ENCODE assay signal across 15 mouse cellular contexts in the genomic region with DNA sequence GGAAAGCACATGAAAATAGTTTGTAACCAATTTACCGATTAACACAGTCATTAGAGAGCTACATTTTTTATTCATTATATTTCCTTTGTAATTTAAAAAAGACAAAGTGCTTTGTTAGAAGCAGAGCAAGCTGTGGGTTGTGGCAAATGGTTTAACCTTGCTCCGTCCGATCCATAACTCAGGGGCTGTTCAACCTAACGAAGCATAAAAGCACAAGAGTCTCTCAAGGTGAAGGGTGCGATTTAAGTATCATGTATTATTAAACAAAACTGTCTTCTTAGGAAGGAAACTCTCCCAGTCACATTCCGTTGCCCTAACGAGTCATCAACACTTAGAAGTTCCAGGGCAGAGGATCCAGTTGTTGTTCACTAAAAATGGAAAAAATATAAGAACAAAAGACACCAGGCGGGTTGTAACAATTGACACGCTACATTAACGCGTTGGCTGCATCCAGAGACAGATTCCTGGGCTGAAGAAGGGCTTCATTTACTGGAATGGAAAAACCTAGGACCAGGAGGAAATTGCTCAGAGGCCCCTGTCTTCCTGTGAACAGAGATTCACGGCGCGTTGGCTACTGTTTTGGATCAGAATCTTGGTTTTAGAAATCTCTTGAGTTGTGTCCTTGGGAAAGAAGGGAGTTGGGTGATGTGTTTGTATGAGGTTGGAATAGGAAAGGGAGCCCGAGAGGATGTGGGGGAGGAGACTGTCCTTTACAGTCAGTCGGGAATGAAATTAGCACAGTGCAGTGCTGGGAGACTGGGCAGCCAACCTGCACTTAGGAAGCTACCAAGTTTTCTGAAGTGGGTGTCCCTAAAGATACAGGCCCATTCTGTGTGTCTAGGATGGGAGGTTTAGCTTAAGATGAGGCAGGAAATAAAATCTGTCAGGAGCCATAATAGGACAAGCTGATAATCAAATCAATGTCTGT. TPM values are rescaled to one million over a fixed set of nuclear protein-coding genes. Genes with fewer than 3 reads are reported as not detected.
DNase-seq lines count a peak whose midpoint lies in the region; ATAC-seq and TF ChIP-seq lines count a peak whose summit lies in the region.
"Had no signal": no experiment of that assay in that cellular context is flagged by ENCODE, and none has a peak within 500 bp of the region (broad histone marks: within the 10 kb centered on the region; RNA-seq: fewer than 3 reads in every experiment).

No protein-coding gene starts in this region.

- no peak for ATAC-seq in intestine, embryonic 16.5 days
- ATAC-seq in intestine, embryonic 15.5 days: no peak
- no peak for ATAC-seq in lung, embryonic 15.5 days (ENCODE audit: borderline replicate concordance, extremely low read depth, low FRiP score, low TSS enrichment)
- no peak for ATAC-seq in Patski
- ATAC-seq: forebrain, embryonic 15.5 days; intestine, postnatal 0 days had no signal

- peak overlapping the region; percentile 55 for H3K27ac ChIP-seq in intestine, embryonic 16.5 days (ENCODE audit: low read length)
- no peak overlapping the region for H3K27ac ChIP-seq in intestine, embryonic 15.5 days
- peak overlapping the region; percentile 22 for H3K27ac ChIP-seq in lung, embryonic 15.5 days
- H3K27ac ChIP-seq: forebrain, embryonic 15.5 days had no signal

- in situ Hi-C loops in Patski (cut with MboI; ENCODE audit: low pct_unique_long_range_greater_than_20kb): no loop called here

- H3K9ac ChIP-seq in intestine, embryonic 16.5 days (ENCODE audit: low read depth, low read length): no peak overlapping the region
- H3K9ac ChIP-seq in intestine, embryonic 15.5 days: no peak overlapping the region
- no peak overlapping the region for H3K9ac ChIP-seq in lung, embryonic 15.5 days
- H3K9ac ChIP-seq: forebrain, embryonic 15.5 days had no signal

- H3K9me3 ChIP-seq in intestine, embryonic 16.5 days (ENCODE audit: control insufficient read depth, low read length): no peaks in the 10 kb centered on the region
- no peaks in the 10 kb centered on the region for H3K9me3 ChIP-seq in intestine, embryonic 15.5 days
- H3K9me3 ChIP-seq in lung, embryonic 15.5 days: no peaks in the 10 kb centered on the region
- H3K9me3 ChIP-seq: forebrain, embryonic 15.5 days had no signal

- no peak overlapping the region for H3K4me2 ChIP-seq in intestine, embryonic 16.5 days (ENCODE audit: low read depth, low read length)
- H3K4me2 ChIP-seq in intestine, embryonic 15.5 days (replicated peaks): no peak overlapping the region
- H3K4me2 ChIP-seq in lung, embryonic 15.5 days: no peak overlapping the region
- H3K4me2 ChIP-seq: forebrain, embryonic 15.5 days had no signal

- no peaks in the 10 kb centered on the region for H3K27me3 ChIP-seq in intestine, embryonic 16.5 days (replicated peaks; ENCODE audit: control insufficient read depth, insufficient read depth, low read length)
- no peaks in the 10 kb centered on the region for H3K27me3 ChIP-seq in intestine, embryonic 15.5 days (replicated peaks)
- no peaks in the 10 kb centered on the region for H3K27me3 ChIP-seq in lung, embryonic 15.5 days
- no peaks in the 10 kb centered on the region for H3K27me3 ChIP-seq in Patski
- H3K27me3 ChIP-seq: forebrain, embryonic 15.5 days had no signal

- POLR2A ChIA-PET in Patski (lab: Charles Lee): no interaction called here

- peaks cover 4% of the 10 kb centered on the region; the same call in 1 of the 2 replicates for H3K4me1 ChIP-seq in intestine, embryonic 16.5 days (ENCODE audit: control insufficient read depth, insufficient read depth, low read length)
- no peaks in the 10 kb centered on the region for H3K4me1 ChIP-seq in intestine, embryonic 15.5 days (replicated peaks)
- peaks cover 4% of the 10 kb centered on the region; the same call in 1 of the 2 replicates for H3K4me1 ChIP-seq in lung, embryonic 15.5 days
- H3K4me1 ChIP-seq: forebrain, embryonic 15.5 days had no signal

- H3K4me3 ChIP-seq in intestine, embryonic 16.5 days (ENCODE audit: low read length): no peak overlapping the region
- no peak overlapping the region for H3K4me3 ChIP-seq in intestine, embryonic 15.5 days (replicated peaks)
- no peak overlapping the region for H3K4me3 ChIP-seq in lung, embryonic 15.5 days
- H3K4me3 ChIP-seq: erythroblast, embryonic 14.5 days; forebrain, embryonic 15.5 days had no signal

- CTCF ChIA-PET in Patski (lab: Charles Lee): no interaction called here

- intact Hi-C loops in heart, postnatal 10 days (cut with DNase I): no loop called here

- no peak for TF ChIP-seq CTCF in Patski (IDR thresholded peaks at IDR 0.05)

- 71% methylated on average over 16 of the region's 16 CpGs for WGBS in intestine, embryonic 16.5 days
- WGBS in intestine, embryonic 15.5 days: 74% methylated on average over 16 of the region's 16 CpGs
- 61% methylated on average over 16 of the region's 16 CpGs for WGBS in lung, embryonic 15.5 days

- peak; percentile 94 for DNase-seq in heart, adult 11 months
- DNase-seq in heart, postnatal 10 days: no peak
- no peak for DNase-seq in lung, postnatal 14 days
- peak; percentile 13 for DNase-seq in Patski (ENCODE audit: low read depth, low spot score)
- DNase-seq in testis, postnatal 10 days (ENCODE audit: low spot score): no peak
- DNase-seq: cerebellum, postnatal 14 days; layer of hippocampus, adult 9-11 months; lung, adult 18-20 months had no signal

- H3K36me3 ChIP-seq in intestine, embryonic 16.5 days (ENCODE audit: control insufficient read depth, insufficient read depth, low read length): no peaks in the 10 kb centered on the region
- H3K36me3 ChIP-seq in intestine, embryonic 15.5 days: no peaks in the 10 kb centered on the region
- H3K36me3 ChIP-seq in lung, embryonic 15.5 days: no peaks in the 10 kb centered on the region
- H3K36me3 ChIP-seq: forebrain, embryonic 15.5 days had no signal

RNA-seq across cellular contexts. Expression of a gene that starts 17.3 kb away (rescaled TPM):
- total RNA-seq in heart, postnatal 10 days (2021): 10 to 100 TPM; 13.4 to 16.9 TPM
- polyA plus RNA-seq in intestine, embryonic 16.5 days (2015; fragmentation: Nextera tagmentation; extraction: Ambion mirVana): 0.50 and 0.53 TPM in 2 replicates
- polyA plus RNA-seq in intestine, embryonic 15.5 days (2015; fragmentation: Nextera tagmentation; extraction: Ambion mirVana): 0.48 and 0.49 TPM in 2 replicates
- 0.96 and 1.2 TPM in 2 replicates for polyA plus RNA-seq in lung, embryonic 15.5 days (2015; fragmentation: Nextera tagmentation; extraction: Ambion mirVana)
- 0.01 TPM for polyA plus RNA-seq in Patski (2021)
- total RNA-seq: monocyte, adult 5-6 weeks had no signal
- polyA plus RNA-seq: erythroblast, embryonic 14.5 days had no signal

Comparison
In these comparisons a context has a peak if more than half of its experiments do, and no peak if none do; other contexts are left out.
1. DNase-seq: peak in heart, adult 11 months (single experiment) and Patski (single experiment); none in heart, postnatal 10 days (0 of 2), lung, postnatal 14 days (single experiment) and testis, postnatal 10 days (single experiment).